Mouse (Mus musculus) olfactory bulb, adult 2 months (tissue): Measurements from ENCODE around the gene Abr. TPM values are rescaled to one million over a fixed set of nuclear protein-coding genes. Genes with fewer than 3 reads are reported as not detected.

Experiments
- H3K27ac ChIP-seq: fragments of 200-500 bp; 2 replicates; pipeline ENCODE4 v1.5.1; 2012; ENCODE audit warnings: low read depth, low read length; ENCODE audit not compliant: insufficient read depth
- H3K4me1 ChIP-seq: fragments of 200-500 bp; 2 replicates; pipeline ENCODE4 v1.6.1; 2012; ENCODE audit warnings: low read length; ENCODE audit not compliant: control insufficient read depth, insufficient read depth
- H3K4me3 ChIP-seq: fragments of 200-500 bp; 2 replicates; pipeline ENCODE4 v1.5.1; 2012; ENCODE audit warnings: mild to moderate bottlenecking, low read depth, low read length, moderate library complexity; ENCODE audit not compliant: insufficient read depth
- CTCF ChIP-seq: fragments of 200-500 bp; IDR thresholded peaks from 2 replicates; pipeline ENCODE4 v1.5.1; 2012; ENCODE audit warnings: low read depth, mild to moderate bottlenecking, low read length, moderate library complexity; ENCODE audit not compliant: insufficient read depth
- POLR2A ChIP-seq: fragments of 200-500 bp; IDR thresholded peaks from 2 replicates; pipeline ENCODE4 v1.6.1; 2012; ENCODE audit warnings: mild to moderate bottlenecking, low read depth, low read length, moderate library complexity; ENCODE audit not compliant: insufficient read depth
- WGBS: fragments of 180-500 bp; shearing (Covaris S2); methylation state at CpG from one replicate; pipeline ENCODE4 v1.1.7; 2018; 5-methylcytosine and 5-hydroxymethylcytosine counted together
- polyA plus RNA-seq: library from polyadenylated mRNA; stranded (reverse); fragments of >200 nt; gene quantifications from 2 replicates; pipeline ENCODE4 v1.2.4, GENCODE M21; 2012; ENCODE audit warnings: low replicate concordance; ENCODE audit not compliant: missing spikeins, insufficient read depth, insufficient read length

Gene Abr
- polyA plus RNA-seq, 1 experiment = 244 TPM

DNA sequence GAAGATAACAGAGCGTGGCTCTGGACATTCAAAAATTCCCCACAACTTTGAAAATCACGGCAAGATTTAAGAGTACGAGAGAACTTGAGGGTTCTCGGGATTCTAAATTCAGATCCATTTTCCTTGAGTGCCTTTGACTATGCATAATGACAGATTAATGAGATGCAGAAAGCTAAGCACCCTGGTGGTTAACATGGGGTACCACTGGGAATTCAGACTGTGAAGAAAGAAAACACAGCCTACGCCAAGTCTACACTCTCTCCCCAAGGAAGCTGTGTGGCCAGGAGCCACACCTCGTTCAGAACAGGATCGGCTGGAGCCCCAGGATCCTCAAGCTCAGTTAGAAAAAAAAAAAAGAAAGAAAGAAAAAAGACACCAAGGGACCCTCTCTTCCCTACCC is 229.6 kb downstream of the Abr start:
- H3K27ac ChIP-seq = no peak overlapping the region
- WGBS = 66% methylated on average over 7 of the region's 7 CpGs
- H3K4me1 ChIP-seq = no peaks in the 10 kb centered on the region
- H3K4me3 ChIP-seq = no peak overlapping the region
- TF ChIP-seq POLR2A (no peak), CTCF (no peak)

DNA sequence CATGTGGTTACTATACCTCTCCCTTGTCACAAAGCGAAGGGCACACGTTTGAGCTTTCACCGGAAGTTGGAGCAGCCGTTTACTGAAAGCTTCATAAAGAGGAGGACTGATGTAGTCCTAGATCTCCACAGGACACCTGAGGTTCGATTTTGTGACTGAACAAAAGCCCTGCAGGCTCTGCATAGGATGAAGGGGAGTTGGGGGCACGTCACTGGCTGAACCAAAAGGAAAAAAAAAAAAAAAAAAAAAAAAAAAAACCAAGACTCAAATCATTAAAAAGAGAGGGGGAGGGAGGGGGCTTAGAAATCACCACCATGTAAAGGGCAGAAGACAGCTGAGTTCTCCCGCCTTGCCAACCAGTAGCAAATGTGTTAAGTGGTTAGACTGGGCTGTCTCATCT is 233.4 kb downstream of the Abr start:
- TF ChIP-seq POLR2A (no peak), CTCF (no peak)
- H3K4me1 ChIP-seq = peaks cover 3% of the 10 kb centered on the region; the same call in 1 of the 2 replicates
- 46% methylated on average over 7 of the region's 7 CpGs for WGBS
- H3K27ac ChIP-seq = no peak overlapping the region
- no peak overlapping the region for H3K4me3 ChIP-seq

DNA sequence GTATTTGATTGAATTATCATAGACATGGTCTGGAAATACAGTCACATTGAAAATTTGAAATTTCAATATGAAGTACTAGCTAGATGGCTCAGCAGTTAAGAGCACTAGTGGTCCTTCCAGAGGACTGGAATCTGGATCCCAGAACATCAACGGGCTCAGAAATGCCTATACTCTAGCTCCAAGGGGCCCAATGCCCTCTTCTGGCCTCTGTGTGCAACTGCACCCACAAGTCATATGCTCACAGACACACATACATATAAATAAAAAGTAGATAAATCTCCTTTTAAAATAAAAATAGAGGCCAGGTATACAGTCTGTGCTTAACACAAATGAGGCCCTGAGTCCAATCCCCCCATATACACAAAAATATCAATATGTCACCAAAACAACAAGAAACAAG is 235.0 kb downstream of the Abr start:
- no peak overlapping the region for H3K4me3 ChIP-seq
- WGBS = 78% methylated on average over 1 of the region's 1 CpGs
- no peak overlapping the region for H3K27ac ChIP-seq
- no peak for TF ChIP-seq CTCF
- no peak for TF ChIP-seq POLR2A
- peaks cover 3% of the 10 kb centered on the region; the same call in 1 of the 2 replicates for H3K4me1 ChIP-seq

DNA sequence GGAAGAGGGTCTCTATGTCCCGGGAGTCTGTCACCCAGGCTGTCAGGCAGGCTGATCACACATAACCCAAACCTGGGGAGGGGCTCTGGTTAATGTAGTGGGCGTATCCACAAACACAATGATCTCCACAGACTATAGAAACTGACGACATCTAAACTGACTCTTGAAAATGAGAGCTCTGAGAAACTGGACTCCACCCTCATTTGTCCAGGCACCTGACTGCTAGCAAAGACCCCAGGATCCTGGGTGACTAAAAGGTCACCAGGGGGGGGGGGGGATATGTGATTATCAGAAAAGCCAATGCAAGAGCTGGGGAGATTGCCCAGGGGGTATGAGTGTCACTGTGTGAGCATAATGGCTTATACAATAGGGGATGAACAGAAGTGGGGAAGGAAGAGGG is 236.4 kb downstream of the Abr start:
- WGBS = 79% methylated on average over 3 of the region's 3 CpGs
- Histone ChIP-seq H3K4me3 (no peak overlapping the region), H3K27ac (0 out of 2 replicates have a peak overlapping the region, but pooled peaks have one; percentile 21)

GRCm38 (mm10) chr11:76385017-76385416 is 237.1 kb downstream of the Abr start:
- TF ChIP-seq CTCF = no peak
- TF ChIP-seq POLR2A = no peak
- 80% methylated on average over 4 of the region's 4 CpGs for WGBS
- Histone ChIP-seq H3K4me1 (peaks cover 3% of the 10 kb centered on the region; the same call in 1 of the 2 replicates), H3K4me3 (no peak overlapping the region), H3K27ac (0 out of 2 replicates have a peak overlapping the region, but pooled peaks have one; percentile 21)

More for the DNA sequence above, 236.4 kb downstream of the Abr start:
- TF ChIP-seq POLR2A = no peak
- no peak for TF ChIP-seq CTCF
- peaks cover 3% of the 10 kb centered on the region; the same call in 1 of the 2 replicates for H3K4me1 ChIP-seq

DNA sequence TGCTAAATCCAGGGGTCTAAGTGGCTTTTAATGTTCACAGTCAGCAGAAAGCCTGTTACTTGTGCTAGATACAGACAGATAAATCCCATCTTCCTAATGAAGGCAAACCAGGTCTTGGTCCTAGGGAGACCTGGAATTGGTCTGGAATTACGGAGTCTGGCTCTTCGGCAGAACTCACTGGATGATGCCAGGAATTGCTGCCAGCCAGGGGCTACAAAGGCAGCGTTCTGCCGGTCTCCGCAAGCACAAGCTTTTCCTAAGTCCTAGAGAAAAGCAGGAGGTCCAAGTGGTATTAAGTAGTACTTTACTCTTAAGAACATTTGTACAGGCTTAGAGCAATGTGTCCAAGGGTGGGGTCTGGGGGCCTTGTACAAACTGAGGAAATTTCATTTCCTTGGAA is 237.8 kb downstream of the Abr start:
- H3K4me1 ChIP-seq = peaks cover 3% of the 10 kb centered on the region; the same call in 1 of the 2 replicates
- WGBS = 72% methylated on average over 5 of the region's 5 CpGs
- H3K4me3 ChIP-seq = no peak overlapping the region
- H3K27ac ChIP-seq = no peak overlapping the region
- TF ChIP-seq CTCF = no peak
- no peak for TF ChIP-seq POLR2A

GRCm38 (mm10) chr11:76382711-76383324 is 239.3 kb downstream of the Abr start:
- no peak overlapping the region for H3K27ac ChIP-seq
- 71% methylated on average over 13 of the region's 13 CpGs for WGBS
- no peak for TF ChIP-seq POLR2A
- no peak for TF ChIP-seq CTCF
- no peak overlapping the region for H3K4me3 ChIP-seq
- peaks cover 3% of the 10 kb centered on the region; the same call in 1 of the 2 replicates for H3K4me1 ChIP-seq

GRCm38 (mm10) chr11:76381201-76381885 is 240.8 kb downstream of the Abr start:
- TF ChIP-seq CTCF = no peak
- no peak for TF ChIP-seq POLR2A
- Histone ChIP-seq H3K4me1 (peaks cover 3% of the 10 kb centered on the region; the same call in 1 of the 2 replicates), H3K4me3 (no peak overlapping the region), H3K27ac (no peak overlapping the region)
- WGBS = 84% methylated on average over 15 of the region's 15 CpGs

GRCm38 (mm10) chr11:76379921-76380544 is 242.1 kb downstream of the Abr start:
- no peak overlapping the region for H3K4me3 ChIP-seq
- no peak overlapping the region for H3K27ac ChIP-seq
- WGBS = 75% methylated on average over 11 of the region's 11 CpGs

More at GRCm38 (mm10) chr11:76379921-76380544, 242.1 kb downstream of the Abr start:
- H3K4me1 ChIP-seq = no peaks in the 10 kb centered on the region
- TF ChIP-seq CTCF (no peak), POLR2A (no peak)
